Mouse (Mus musculus): ENCODE data around the gene Smad5.

The Smad5 gene

DNA sequence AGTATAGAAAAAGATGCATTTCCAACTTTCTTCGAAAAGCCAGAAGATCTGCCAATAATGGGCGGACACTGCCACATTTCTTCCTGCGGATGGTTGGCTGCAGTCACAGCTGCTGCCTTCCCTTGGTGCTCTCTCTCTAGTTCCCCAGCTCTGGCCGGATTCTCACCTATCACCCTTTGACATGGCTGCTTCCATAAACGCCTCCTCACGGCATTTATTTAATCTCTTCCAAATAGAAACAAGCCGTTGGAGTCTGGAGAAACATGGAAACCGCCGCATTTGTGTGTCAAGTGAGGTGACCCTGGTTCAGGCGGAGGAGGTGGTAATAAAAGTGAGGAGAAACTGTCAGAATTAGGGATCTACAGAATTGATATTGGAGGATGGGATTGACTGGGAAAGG lies 886 bp upstream of the Smad5 start:
- no peak for DNase-seq (ENCODE audit: low read depth, low spot score)

DNA sequence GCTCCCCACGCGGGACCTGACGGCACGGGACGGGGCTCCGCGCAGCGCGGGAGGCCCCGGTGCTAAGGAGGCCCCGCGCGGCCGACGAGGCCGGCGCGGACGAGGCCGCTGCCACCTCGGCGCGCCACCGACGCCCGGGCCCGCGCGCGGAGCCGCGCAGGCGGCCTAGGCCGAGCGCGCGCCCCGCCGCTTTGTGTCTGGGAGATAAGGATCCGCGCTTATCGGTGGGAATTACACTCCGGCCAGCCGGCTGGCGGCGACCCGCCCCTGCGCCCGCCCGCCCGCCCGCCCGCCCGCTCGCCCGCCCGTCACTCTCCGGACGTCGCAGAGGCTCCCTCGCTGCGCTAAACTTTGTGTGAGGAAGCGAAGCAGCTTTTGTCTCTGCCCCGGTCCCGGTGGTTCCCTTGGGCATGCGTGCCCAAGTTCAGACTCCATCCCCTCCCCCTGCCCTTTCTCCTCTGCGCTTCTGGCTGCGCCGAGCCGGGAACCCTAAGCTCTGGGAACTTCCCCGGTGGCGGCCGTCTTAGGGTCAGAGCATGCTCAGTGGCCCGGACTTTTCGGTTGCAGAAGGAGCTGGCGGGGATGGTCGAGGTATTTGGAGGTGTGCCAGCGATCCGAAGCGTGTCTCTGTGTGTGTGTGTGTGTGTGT lies 536 bp downstream of the Smad5 start:
- DNase-seq (ENCODE audit: low read depth, low spot score), result peak; percentile 54

GRCm38 (mm10) chr13:56703871-56704321 lies 1.1 kb downstream of the Smad5 start:
- peak; percentile 42 for DNase-seq (ENCODE audit: low read depth, low spot score)

GRCm38 (mm10) chr13:56704596-56704995 lies 1.8 kb downstream of the Smad5 start:
- no peak for DNase-seq (ENCODE audit: low read depth, low spot score)

- DNase-seq (ENCODE audit: low read depth, low spot score), result no peak
Observed at GRCm38 (mm10) chr13:56707111-56707510, 4.3 kb downstream of the Smad5 start.

- DNase-seq (ENCODE audit: low read depth, low spot score), result no peak
Observed at GRCm38 (mm10) chr13:56707606-56708005, 4.8 kb downstream of the Smad5 start.

GRCm38 (mm10) chr13:56710620-56711019 lies 7.8 kb downstream of the Smad5 start:
- no peak for DNase-seq (ENCODE audit: low read depth, low spot score)

- DNase-seq (ENCODE audit: low read depth, low spot score), result no peak
Observed at GRCm38 (mm10) chr13:56712221-56712620, 9.4 kb downstream of the Smad5 start.

- DNase-seq (ENCODE audit: low read depth, low spot score), result no peak
Observed at GRCm38 (mm10) chr13:56726551-56726950, 23.7 kb downstream of the Smad5 start.

- DNase-seq (ENCODE audit: low read depth, low spot score), result no peak
Observed at GRCm38 (mm10) chr13:56729046-56729445, 26.2 kb downstream of the Smad5 start.

- no peak for DNase-seq (ENCODE audit: low read depth, low spot score)
Observed at GRCm38 (mm10) chr13:56734617-56735016, 31.8 kb downstream of the Smad5 start.

GRCm38 (mm10) chr13:56735212-56735875 lies 32.5 kb downstream of the Smad5 start:
- DNase-seq (ENCODE audit: low read depth, low spot score), result no peak

GRCm38 (mm10) chr13:56739556-56739955 lies 36.7 kb downstream of the Smad5 start:
- no peak for DNase-seq (ENCODE audit: low read depth, low spot score)

DNA sequence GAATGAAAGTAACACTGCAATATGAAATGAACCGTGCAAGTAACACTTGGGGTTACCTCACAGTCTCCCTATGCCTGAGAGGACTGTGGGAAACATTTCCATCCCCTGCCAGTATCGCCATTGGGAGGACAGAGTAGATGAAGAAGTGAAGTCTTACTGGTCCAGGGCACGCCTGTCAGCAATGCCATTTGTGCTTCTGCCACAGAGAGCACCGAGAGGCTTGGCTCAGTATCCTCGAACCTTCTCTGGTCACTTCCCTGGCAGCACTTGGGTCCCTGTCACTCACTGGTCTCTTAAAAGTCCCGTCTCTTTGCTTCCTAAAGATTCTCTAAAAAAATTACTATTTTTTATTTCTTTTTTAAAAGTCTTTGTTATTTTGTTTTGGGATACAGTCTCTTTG lies 37.7 kb downstream of the Smad5 start:
- no peak for DNase-seq (ENCODE audit: low read depth, low spot score)

DNA sequence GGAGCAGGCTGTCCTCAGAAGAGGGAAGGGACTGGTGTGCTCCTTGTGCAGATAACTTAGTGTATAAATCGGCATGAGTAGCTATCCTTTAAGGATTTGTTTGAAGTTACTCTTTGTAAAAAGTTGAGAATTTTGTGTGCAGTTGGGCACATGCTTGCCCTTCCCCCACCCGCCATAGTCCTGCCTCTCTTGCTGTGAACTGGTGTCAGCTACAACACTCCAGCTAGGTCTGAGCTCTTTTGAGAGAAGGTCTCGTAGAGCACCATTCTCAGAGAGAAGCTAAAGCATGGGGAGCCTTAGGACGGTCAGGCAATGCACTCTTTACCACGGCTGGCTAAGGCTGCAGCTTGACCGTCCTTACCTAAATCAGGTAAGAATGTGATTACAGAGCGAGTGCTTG lies 38.9 kb downstream of the Smad5 start:
- no peak for DNase-seq (ENCODE audit: low read depth, low spot score)

DNA sequence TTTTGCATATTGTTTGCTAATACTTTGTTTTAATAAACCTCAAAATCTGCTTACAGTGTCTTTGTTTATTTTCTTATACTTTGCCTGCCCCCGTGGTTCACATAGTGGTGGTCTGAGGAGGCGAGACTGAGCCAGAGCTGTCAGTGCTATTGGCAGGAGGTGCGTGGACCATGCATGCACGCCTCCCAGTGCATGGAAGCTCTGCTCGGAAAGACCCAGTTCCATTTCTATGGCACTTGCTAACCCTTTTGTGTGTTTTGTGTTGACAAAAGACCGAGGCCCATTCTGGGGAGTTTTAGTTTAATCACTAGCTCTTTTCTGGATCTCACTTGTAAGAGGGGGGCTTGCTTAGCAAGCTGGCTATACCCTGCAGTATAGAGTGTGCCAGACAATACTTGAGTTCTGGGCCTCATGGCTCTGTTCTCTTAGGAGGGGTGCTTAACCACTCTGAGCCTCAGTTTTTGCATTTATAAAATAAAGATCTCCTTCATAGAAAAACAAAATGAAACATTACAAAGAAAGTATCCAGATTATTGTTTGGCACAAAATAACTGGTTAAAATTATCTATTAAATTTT lies 39.6 kb downstream of the Smad5 start:
- DNase-seq (ENCODE audit: low read depth, low spot score), result no peak

DNA sequence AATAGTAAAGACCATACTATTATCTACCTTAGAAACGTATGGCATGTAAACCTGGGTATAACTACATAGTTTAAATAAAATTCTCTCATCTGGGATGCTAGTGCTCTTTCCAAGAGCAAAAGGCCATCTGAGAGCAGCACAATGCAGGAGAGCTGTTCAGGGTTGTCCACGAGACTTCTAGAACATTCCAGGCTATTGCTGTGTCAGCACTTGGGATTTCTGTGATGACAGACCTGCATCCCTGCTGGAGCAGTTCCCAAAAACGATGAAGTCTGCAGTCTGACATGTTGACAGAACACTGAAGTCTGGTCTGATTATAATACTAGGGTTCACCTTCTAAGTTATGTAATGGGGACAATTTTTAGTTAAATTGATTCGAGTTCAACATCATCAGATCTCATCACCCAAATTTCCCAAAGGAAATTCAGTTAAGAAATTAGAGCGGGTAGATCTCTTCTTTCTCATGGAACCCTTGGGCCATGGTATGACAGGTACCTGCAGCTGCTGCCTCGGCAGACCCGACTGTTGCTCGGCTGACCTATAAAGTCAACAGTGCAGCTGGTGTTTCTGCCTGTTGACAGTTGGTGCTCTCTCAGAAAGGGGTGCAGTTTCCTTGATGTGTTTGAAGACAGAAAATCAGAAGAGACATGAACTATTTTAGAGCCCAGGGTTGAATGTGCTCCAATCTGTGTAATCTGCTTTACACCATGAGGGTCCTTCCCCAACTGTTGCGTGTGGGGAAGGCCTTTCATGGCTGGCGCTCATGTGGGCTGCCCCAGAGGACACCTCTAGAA lies 44.1 kb downstream of the Smad5 start:
- DNase-seq (ENCODE audit: low read depth, low spot score), result no peak

DNA sequence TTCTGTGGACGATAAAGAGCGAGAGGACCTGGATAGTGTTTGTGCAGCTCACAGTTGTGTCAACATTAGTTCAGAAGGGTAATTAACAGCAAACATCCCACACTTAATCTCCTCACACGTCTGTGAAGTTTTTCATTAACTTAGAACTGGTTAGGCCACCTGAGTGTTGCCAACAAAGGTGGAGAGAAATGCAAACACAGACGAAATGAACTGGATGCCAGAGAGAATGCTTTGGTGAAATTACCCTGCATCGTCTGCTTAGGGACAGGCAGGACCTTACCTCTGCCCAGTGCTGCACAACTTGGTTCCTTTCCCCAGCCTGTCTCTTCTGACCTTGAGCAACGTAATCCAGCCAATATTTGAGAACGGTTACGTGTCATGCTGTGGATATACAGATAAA lies 44.7 kb downstream of the Smad5 start:
- no peak for DNase-seq (ENCODE audit: low read depth, low spot score)

DNA sequence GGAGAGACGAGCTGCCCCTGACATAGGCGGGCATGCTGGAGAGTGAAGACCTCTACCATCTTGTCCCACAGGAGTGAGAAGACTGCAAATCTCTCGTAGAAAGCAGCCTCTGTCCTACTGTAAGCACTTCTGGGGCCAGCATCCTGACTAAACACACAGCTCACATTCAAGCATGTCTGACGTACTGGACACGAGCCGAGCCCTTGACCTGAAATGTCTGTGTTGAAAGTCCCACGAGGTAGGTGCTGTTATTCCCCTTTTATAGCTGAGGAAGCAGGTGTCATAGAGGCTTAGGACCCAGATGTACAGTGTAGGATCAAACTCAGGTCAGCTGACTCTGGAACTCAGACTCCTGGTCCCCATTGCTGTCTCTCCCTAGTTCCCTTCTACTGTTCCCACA lies 46.6 kb downstream of the Smad5 start:
- DNase-seq (ENCODE audit: low read depth, low spot score), result no peak

- no peak for DNase-seq (ENCODE audit: low read depth, low spot score)
Observed at GRCm38 (mm10) chr13:56751774-56752173, 49.0 kb downstream of the Smad5 start.

GRCm38 (mm10) chr13:56752474-56753191 lies 49.8 kb downstream of the Smad5 start:
- no peak for DNase-seq (ENCODE audit: low read depth, low spot score)
